Mouse (Mus musculus) heart, adult 10 weeks (tissue): ENCODE results near the gene Cdk11b. TPM values are rescaled to one million over a fixed set of nuclear protein-coding genes. Genes with fewer than 3 reads are reported as not detected.

Experiments used
- polyA plus RNA-seq: library from polyadenylated mRNA; stranded (reverse); fragments of 350-450 nt; fragmentation: Illumina TruSeq; extraction: RNeasy Lipid Tissue Mini Kit (QIAGEN cat#74804); gene quantifications from one replicate; pipeline ENCODE4 v1.2.3, GENCODE M21; 2014; ENCODE audit warnings: low read depth, low replicate concordance

The Cdk11b gene
- polyA plus RNA-seq, result 71.4 TPM

DNA sequence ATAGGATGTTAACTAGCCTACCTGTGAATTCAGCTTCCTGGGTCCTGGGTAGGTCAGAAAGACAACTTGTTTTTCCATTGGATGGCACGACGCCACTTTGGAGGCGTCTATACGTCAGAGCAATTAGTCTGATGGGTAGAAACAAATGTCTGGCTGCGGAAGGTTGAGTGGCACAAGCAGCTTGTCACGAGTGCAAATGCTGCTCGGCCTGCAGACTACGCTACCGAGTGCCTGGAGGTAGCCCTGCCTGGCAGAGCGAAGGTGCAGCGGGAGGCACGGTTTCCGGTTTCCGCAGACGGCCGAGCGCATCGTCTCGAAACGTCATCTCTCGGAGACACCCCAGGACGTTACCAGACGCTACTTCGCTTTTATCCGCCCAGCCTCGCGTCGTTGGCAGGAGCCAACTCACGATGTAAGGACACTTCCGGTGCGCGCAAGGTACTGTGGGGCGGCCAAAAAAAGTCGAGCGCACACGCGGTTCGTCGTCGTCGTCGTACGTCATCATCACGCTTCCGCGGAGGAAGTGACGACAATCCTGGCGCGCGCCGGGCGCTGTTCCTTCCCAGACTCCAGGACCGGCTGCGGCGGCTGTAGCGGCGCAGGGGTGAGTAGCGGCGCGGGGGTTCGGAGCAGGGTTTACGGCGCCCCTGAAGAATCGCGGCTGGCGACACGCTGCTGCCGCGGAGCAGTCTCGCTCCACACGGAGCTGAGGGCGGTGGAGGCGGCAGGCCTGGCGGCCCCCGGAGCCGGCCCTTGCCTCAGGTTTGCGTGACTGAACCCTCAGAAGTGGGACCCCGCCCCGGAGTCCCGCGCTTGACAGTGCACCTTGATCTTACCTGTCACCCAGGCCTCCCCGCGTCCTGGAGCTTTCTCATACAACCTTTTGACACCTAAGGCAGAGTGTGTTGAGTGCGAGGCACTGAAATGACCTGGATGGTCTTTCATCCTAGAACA, at the start of gene Cdk11b:
Gene Cdk11b (plus strand): TSS at position 517 of the 954 bp plus-strand sequence.

GRCm38 (mm10) chr4:155601091-155601996, 23.3 kb upstream of the Cdk11b start, which contains the start of gene Slc35e2:
Slc35e2 (plus strand) TSS chr4:155601416.

GRCm38 (mm10) chr4:155645308-155645707, 20.7 kb downstream of the Cdk11b start, which contains the start of gene Gm10563:
Gm10563 (minus strand) TSS chr4:155645408.

DNA sequence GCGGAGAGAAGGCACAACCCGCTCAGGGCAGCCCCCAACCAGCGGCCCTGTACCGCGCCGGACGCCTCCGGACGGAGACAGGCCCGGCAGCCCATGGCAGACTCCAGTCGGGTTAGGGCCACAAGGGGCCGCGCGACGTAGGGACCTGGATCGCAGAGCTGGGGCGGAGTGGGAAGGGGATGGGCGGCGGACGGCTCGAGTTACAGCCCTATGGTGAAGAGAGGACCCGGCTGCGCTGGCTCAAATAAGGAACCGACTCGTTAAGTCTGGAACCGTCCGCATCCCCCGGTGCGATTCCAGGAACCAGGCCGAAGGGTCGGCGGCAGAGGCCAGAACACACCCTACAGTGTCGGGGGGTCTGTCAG, 28.4 kb downstream of the Cdk11b start, which contains the start of gene Mmp23:
Gene Mmp23 (minus strand): TSS at position 299 of the 365 bp plus-strand sequence.

DNA sequence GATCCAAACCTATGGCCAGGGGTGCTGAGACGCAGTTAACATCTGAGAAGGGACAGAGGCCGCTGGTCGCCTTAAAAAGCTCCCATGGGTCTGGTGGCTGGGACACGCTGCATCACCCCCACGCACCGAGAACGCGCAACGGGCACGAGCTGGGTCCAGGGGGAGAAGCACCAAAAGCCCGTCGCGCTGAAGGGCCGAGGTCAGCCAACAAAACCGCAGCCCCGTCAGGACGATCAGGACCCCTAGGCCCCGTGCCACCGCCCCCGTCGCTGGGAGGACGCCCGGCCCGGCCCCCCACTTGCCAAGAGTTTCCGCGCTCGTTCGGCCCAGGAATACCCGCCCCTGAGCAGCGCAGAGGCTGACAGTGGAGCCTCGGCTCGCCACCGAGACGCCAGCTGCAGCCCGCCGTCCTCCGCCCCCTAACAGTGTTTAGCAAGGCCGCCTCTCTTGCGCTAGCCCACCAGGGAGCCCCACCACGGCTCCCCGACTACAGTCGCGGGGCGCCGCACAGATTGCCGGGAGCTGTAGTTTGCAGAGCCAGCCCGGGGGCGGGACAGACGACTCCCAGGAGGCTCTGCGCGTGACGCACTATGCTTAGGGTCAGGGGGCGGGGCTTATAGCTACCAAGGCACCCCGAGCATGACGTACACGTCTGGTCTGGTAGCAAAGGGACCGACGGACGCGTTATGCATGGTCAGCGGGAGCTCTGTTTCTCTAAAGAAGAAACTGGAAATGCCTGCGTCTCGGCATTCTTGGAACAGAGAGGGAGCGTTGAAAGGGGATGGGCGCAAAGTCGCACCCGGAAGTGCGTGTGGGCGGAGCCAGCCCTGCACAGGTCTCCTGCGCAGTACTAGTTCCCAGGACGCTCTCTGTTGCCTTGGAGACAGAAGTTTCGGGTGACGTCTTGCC, 44.3 kb downstream of the Cdk11b start, which contains the start of gene Mib2:
Gene Mib2 (minus strand): TSS at position 510 of the 909 bp plus-strand sequence.

GRCm38 (mm10) chr4:155694111-155694481, 69.4 kb downstream of the Cdk11b start, which contains the start of gene Fndc10:
Fndc10 (plus strand) TSS chr4:155694342.

Other genes with a start within 250 kb of the Cdk11b start
- not detected for gene Gabrd, start 226.7 kb upstream of the Cdk11b start, polyA plus RNA-seq
- gene Cfap74, start 215.7 kb upstream of the Cdk11b start, polyA plus RNA-seq, result 0.58 TPM
- gene Tmem52, start 155.7 kb upstream of the Cdk11b start, polyA plus RNA-seq, result 2.3 TPM
- gene Gnb1, start 133.5 kb upstream of the Cdk11b start, polyA plus RNA-seq, result 102 TPM
- 31.7 TPM for gene Nadk, start 62.5 kb upstream of the Cdk11b start, polyA plus RNA-seq
- 8.7 TPM for gene Slc35e2, start 23.4 kb upstream of the Cdk11b start, polyA plus RNA-seq
- not detected for gene Gm10563, start 20.6 kb downstream of the Cdk11b start, polyA plus RNA-seq
- gene Mmp23, start 28.5 kb downstream of the Cdk11b start, polyA plus RNA-seq, result 17.1 TPM
- 29.0 TPM for gene Mib2, start 44.3 kb downstream of the Cdk11b start, polyA plus RNA-seq
- gene Fndc10, start 69.5 kb downstream of the Cdk11b start, polyA plus RNA-seq, result 2.0 TPM
- gene Ssu72, start 79.9 kb downstream of the Cdk11b start, polyA plus RNA-seq, result 55.4 TPM
- gene Tmem240, start 109.9 kb downstream of the Cdk11b start, polyA plus RNA-seq, result 0.79 TPM
- 67.4 TPM for gene Atad3a, start 136.2 kb downstream of the Cdk11b start, polyA plus RNA-seq
- gene Vwa1, start 149.8 kb downstream of the Cdk11b start, polyA plus RNA-seq, result 11.3 TPM
- gene Tmem88b, start 161.0 kb downstream of the Cdk11b start, polyA plus RNA-seq, result 1.1 TPM
- gene Ankrd65, start 165.6 kb downstream of the Cdk11b start, polyA plus RNA-seq, result not detected
- 93.6 TPM for gene Mrpl20, start 178.0 kb downstream of the Cdk11b start, polyA plus RNA-seq
- gene Ccnl2, start 187.6 kb downstream of the Cdk11b start, polyA plus RNA-seq, result 89.2 TPM
- gene Aurkaip1, start 206.4 kb downstream of the Cdk11b start, polyA plus RNA-seq, result 129 TPM
- 44.3 TPM for gene Mxra8, start 214.8 kb downstream of the Cdk11b start, polyA plus RNA-seq
- 41.8 TPM for gene Dvl1, start 222.5 kb downstream of the Cdk11b start, polyA plus RNA-seq
- gene Tas1r3, start 238.5 kb downstream of the Cdk11b start, polyA plus RNA-seq, result 0.21 TPM
- 4.2 TPM for gene Cptp, start 244.6 kb downstream of the Cdk11b start, polyA plus RNA-seq
- 19.1 TPM for gene Ints11, start 244.7 kb downstream of the Cdk11b start, polyA plus RNA-seq